Mouse (Mus musculus) ES-Bruce4 (cell line): ENCODE data around the gene Cyp26c1. TPM values are rescaled to one million over a fixed set of nuclear protein-coding genes. Genes with fewer than 3 reads are reported as not detected.

Experiments
- H3K27ac ChIP-seq: 2 replicates; pipeline ENCODE4 v1.5.1; 2012; ENCODE audit warnings: low read length, inconsistent platforms; ENCODE audit not compliant: insufficient read depth
- H3K27me3 ChIP-seq: 2 replicates; pipeline ENCODE4 v1.6.1; 2012; ENCODE audit warnings: mild to moderate bottlenecking, low read length, inconsistent platforms; ENCODE audit not compliant: control insufficient read depth, poor library complexity, insufficient read depth, severe bottlenecking
- H3K36me3 ChIP-seq: 2 replicates; pipeline ENCODE4 v1.6.1; 2012; ENCODE audit warnings: inconsistent platforms, mild to moderate bottlenecking, low read length, moderate library complexity; ENCODE audit not compliant: control insufficient read depth, poor library complexity, insufficient read depth, severe bottlenecking
- H3K4me1 ChIP-seq: one replicate; pipeline ENCODE4 v1.8.1; 2011; ENCODE audit warnings: low read length; ENCODE audit not compliant: control insufficient read depth, insufficient read depth
- H3K4me3 ChIP-seq: 2 replicates; pipeline ENCODE4 v1.5.1; 2011; ENCODE audit warnings: low read depth, mild to moderate bottlenecking, low read length
- H3K9ac ChIP-seq: 2 replicates; pipeline ENCODE4 v1.6.1; 2012; ENCODE audit warnings: low read depth, mild to moderate bottlenecking, inconsistent platforms; ENCODE audit not compliant: poor library complexity, severe bottlenecking
- H3K9me3 ChIP-seq: replicated peaks from 2 replicates; pipeline ENCODE4 v1.6.1; 2012; ENCODE audit warnings: mild to moderate bottlenecking, low read length, inconsistent platforms; ENCODE audit not compliant: control insufficient read depth, poor library complexity, insufficient read depth, severe bottlenecking
- CTCF ChIP-seq: IDR thresholded peaks from one replicate; pipeline ENCODE4 v1.8.1; 2011; ENCODE audit warnings: low read depth, low read length
- EP300 ChIP-seq: IDR thresholded peaks from 2 replicates; pipeline ENCODE4 v1.6.1; 2011; ENCODE audit warnings: low read depth, low read length; ENCODE audit not compliant: insufficient read depth
- POLR2A ChIP-seq: IDR thresholded peaks from one replicate; pipeline ENCODE4 v1.8.1; 2011; ENCODE audit warnings: low read length; ENCODE audit not compliant: insufficient read depth
- polyA plus RNA-seq: library from polyadenylated mRNA; stranded (reverse); fragments of >200 nt; gene quantifications from 2 replicates; pipeline ENCODE4 v1.2.4, GENCODE M21; 2011; ENCODE audit warnings: low read depth; ENCODE audit not compliant: missing spikeins, insufficient read depth, insufficient read length

The Cyp26c1 gene
- polyA plus RNA-seq, 1 experiment: 0.34 TPM

DNA sequence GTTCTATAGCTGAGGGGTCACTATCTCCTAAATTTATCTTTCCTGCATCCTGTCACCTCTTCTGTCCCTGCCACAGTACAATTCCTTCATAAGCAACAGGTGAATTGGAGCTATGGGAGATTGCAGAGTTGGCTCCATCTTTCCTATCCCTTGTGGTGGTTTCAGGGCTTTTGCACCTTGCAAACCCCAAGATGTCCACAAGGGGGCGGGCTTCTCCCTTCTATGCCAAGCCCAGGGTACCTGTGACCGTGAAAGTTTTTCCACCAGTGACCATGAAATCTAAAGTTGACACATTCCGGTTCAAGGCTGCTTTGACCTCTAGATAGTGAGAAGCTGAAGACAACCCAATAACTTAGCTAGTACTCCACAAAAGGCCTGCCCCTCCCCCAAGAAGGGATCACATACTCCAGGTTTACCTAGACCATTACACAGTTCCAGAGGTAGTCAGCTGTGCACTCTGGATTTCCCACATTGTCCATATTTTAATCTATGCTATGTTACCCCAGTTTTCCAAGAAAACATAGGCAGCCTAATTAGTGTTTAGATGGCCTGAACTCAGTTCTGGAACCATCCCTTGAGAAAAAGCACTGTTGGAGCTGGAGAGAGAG lies 18.6 kb downstream of the Cyp26c1 start:
- no peak overlapping the region for H3K4me3 ChIP-seq
- no peak overlapping the region for H3K27ac ChIP-seq
- no peaks in the 10 kb centered on the region for H3K9me3 ChIP-seq
- no peak overlapping the region for H3K9ac ChIP-seq
- no peaks in the 10 kb centered on the region for H3K36me3 ChIP-seq
- no peak for TF ChIP-seq POLR2A
- TF ChIP-seq EP300: no peak
- peak; percentile 80 for TF ChIP-seq CTCF
- H3K27me3 ChIP-seq: peaks cover 9% of the 10 kb centered on the region; the same call in 1 of the 2 replicates
- H3K4me1 ChIP-seq: no peaks in the 10 kb centered on the region

DNA sequence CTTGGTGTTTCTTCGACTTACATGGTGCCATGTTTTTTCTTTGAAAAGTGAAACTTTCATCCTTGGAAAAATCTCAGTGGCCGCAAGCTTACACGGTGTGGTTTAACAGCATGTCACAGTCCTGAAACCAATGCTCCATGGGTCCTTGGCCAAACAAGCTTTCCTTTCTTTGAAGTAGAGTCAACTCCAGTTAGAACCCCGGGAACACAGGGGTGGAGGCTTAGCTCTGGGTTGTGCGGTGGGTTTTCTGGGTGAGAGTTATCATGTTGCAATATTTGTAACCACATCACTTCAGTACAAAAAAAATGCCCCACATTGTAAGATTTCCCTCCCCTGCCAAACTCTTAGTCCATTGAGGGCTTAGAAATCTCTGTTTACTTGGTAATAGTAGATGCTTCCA lies 20.3 kb downstream of the Cyp26c1 start:
- TF ChIP-seq POLR2A: no peak
- no peak for TF ChIP-seq EP300
- no peak for TF ChIP-seq CTCF
- H3K9ac ChIP-seq: no peak overlapping the region
- no peaks in the 10 kb centered on the region for H3K9me3 ChIP-seq
- no peaks in the 10 kb centered on the region for H3K4me1 ChIP-seq
- H3K27ac ChIP-seq: no peak overlapping the region
- no peaks in the 10 kb centered on the region for H3K27me3 ChIP-seq
- H3K4me3 ChIP-seq: no peak overlapping the region
- H3K36me3 ChIP-seq: no peaks in the 10 kb centered on the region

- Histone ChIP-seq H3K27ac (no peak overlapping the region), H3K4me1 (no peaks in the 10 kb centered on the region), H3K27me3 (no peaks in the 10 kb centered on the region), H3K9me3 (no peaks in the 10 kb centered on the region), H3K36me3 (no peaks in the 10 kb centered on the region), H3K9ac (no peak overlapping the region), H3K4me3 (no peak overlapping the region)
- TF ChIP-seq EP300 (no peak), CTCF (no peak), POLR2A (no peak)
Observed at GRCm38 (mm10) chr19:37714681-37715080, 29.3 kb downstream of the Cyp26c1 start.

- no peak for TF ChIP-seq POLR2A
- no peak for TF ChIP-seq CTCF
- no peak for TF ChIP-seq EP300
- Histone ChIP-seq H3K9me3 (no peaks in the 10 kb centered on the region), H3K4me1 (no peaks in the 10 kb centered on the region), H3K36me3 (no peaks in the 10 kb centered on the region), H3K27ac (no peak overlapping the region), H3K9ac (no peak overlapping the region), H3K27me3 (no peaks in the 10 kb centered on the region), H3K4me3 (no peak overlapping the region)
Observed at GRCm38 (mm10) chr19:37715980-37716379, 30.6 kb downstream of the Cyp26c1 start.

- H3K9me3 ChIP-seq: no peaks in the 10 kb centered on the region
- TF ChIP-seq EP300: no peak
- TF ChIP-seq POLR2A: no peak
- TF ChIP-seq CTCF: no peak
- no peaks in the 10 kb centered on the region for H3K27me3 ChIP-seq
- H3K27ac ChIP-seq: no peak overlapping the region
- no peak overlapping the region for H3K9ac ChIP-seq
- H3K36me3 ChIP-seq: no peaks in the 10 kb centered on the region
- H3K4me3 ChIP-seq: no peak overlapping the region
- no peaks in the 10 kb centered on the region for H3K4me1 ChIP-seq
Observed at GRCm38 (mm10) chr19:37716524-37717175, 31.3 kb downstream of the Cyp26c1 start.

DNA sequence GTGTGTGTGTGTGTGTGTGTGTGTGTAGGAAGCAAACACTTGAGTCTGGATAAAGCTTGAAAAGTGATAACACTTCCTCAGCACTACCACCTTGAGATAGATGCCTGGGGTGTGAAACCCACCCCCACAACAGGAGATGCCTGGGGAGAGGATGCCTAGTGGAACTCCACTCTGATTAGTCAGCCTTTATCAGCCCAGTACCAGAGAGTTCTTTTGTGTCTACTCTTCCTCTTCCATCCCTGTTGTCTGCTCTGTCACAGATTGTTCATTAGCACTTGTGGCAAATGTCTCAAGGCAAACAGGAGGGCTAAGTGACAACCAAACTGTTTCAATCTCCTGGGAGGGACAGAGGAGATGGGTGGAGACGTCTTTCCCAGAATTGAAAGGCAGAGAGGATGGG lies 33.8 kb downstream of the Cyp26c1 start:
- no peaks in the 10 kb centered on the region for H3K36me3 ChIP-seq
- no peak for TF ChIP-seq EP300
- TF ChIP-seq POLR2A: no peak
- TF ChIP-seq CTCF: no peak
- H3K9ac ChIP-seq: no peak overlapping the region
- H3K27me3 ChIP-seq: no peaks in the 10 kb centered on the region
- H3K9me3 ChIP-seq: no peaks in the 10 kb centered on the region
- no peak overlapping the region for H3K4me3 ChIP-seq
- H3K27ac ChIP-seq: no peak overlapping the region
- H3K4me1 ChIP-seq: no peaks in the 10 kb centered on the region
